Mouse (Mus musculus): ENCODE measurements around the gene Gm15013. TPM values are rescaled to one million over a fixed set of nuclear protein-coding genes. Genes with fewer than 3 reads are reported as not detected.
"Not testable (repeated sequence)": the region's sequence is repeated elsewhere in the genome, so short reads cannot be mapped to it uniquely, and the experiment has no call there.

The Gm15013 gene
- not detected in 2 replicates for polyA plus RNA-seq (2016; fragmentation: Nextera tagmentation; extraction: Ambion mirVana)

- Histone ChIP-seq H3K9me3 (no peaks in the 10 kb centered on the region), H3K4me1 (replicated peaks) (no peaks in the 10 kb centered on the region), H3K4me3 (no peak within 1 kb of the TSS), H3K27me3 (ENCODE audit: insufficient read depth, poor library complexity, severe bottlenecking) (peaks cover 10% of the 10 kb centered on the region; the same call in 1 of the 2 replicates), H3K27ac (no peak within 1 kb of the TSS), H3K36me3 (no peaks in the 10 kb centered on the region)
- 96% methylated on average over 8 of the region's 8 CpGs for WGBS
- no peak for DNase-seq (ENCODE audit: low spot score)
These were observed at the start of gene Gm15013 for GRCm38 (mm10) chrX:139714381-139714780. Gene Gm15013 (minus strand): TSS chrX:139714481.

- Histone ChIP-seq H3K4me3 (no peak overlapping the region), H3K27ac (no peak overlapping the region), H3K9me3 (no peaks in the 10 kb centered on the region), H3K36me3 (no peaks in the 10 kb centered on the region), H3K27me3 (ENCODE audit: insufficient read depth, poor library complexity, severe bottlenecking) (no peaks in the 10 kb centered on the region; the same call in 1 of the 2 replicates), H3K4me1 (replicated peaks) (no peaks in the 10 kb centered on the region)
- WGBS = 86% methylated on average over 2 of the region's 2 CpGs
- no peak for DNase-seq (ENCODE audit: low spot score)
These were observed 48.3 kb upstream of the Gm15013 start for GRCm38 (mm10) chrX:139762546-139762945.

GRCm38 (mm10) chrX:139758634-139759033, 44.4 kb upstream of the Gm15013 start:
- not testable (repeated sequence) for H3K27ac ChIP-seq; DNase-seq (ENCODE audit: low spot score); H3K27me3 ChIP-seq (ENCODE audit: insufficient read depth, poor library complexity, severe bottlenecking); H3K9me3 ChIP-seq; H3K4me3 ChIP-seq; H3K36me3 ChIP-seq; H3K4me1 ChIP-seq (replicated peaks)
- 83% methylated on average over 3 of the region's 3 CpGs for WGBS

GRCm38 (mm10) chrX:139751855-139752254, 37.6 kb upstream of the Gm15013 start:
- WGBS = 2% methylated on average over 1 of the region's 1 CpGs
- Histone ChIP-seq H3K36me3 (no peaks in the 10 kb centered on the region), H3K27ac (no peak overlapping the region), H3K27me3 (ENCODE audit: insufficient read depth, poor library complexity, severe bottlenecking) (0 out of 2 replicates have a peak, but pooled peaks cover 4% of the 10 kb centered on the region), H3K9me3 (no peaks in the 10 kb centered on the region), H3K4me1 (replicated peaks) (no peaks in the 10 kb centered on the region), H3K4me3 (no peak overlapping the region)
- peak; percentile 27 for DNase-seq (ENCODE audit: low spot score)

GRCm38 (mm10) chrX:139737066-139737465, 22.8 kb upstream of the Gm15013 start:
- Histone ChIP-seq H3K27ac (no peak overlapping the region), H3K36me3 (no peaks in the 10 kb centered on the region), H3K27me3 (ENCODE audit: insufficient read depth, poor library complexity, severe bottlenecking) (peaks cover 10% of the 10 kb centered on the region; the same call in 1 of the 2 replicates), H3K9me3 (no peaks in the 10 kb centered on the region), H3K4me1 (replicated peaks) (no peaks in the 10 kb centered on the region), H3K4me3 (no peak overlapping the region)
- no peak for DNase-seq (ENCODE audit: low spot score)
- 88% methylated on average over 5 of the region's 5 CpGs for whole genome bisulfite sequencing

GRCm38 (mm10) chrX:139730541-139730940, 16.3 kb upstream of the Gm15013 start:
- Histone ChIP-seq H3K9me3 (no peaks in the 10 kb centered on the region), H3K4me3 (no peak overlapping the region), H3K27me3 (ENCODE audit: insufficient read depth, poor library complexity, severe bottlenecking) (peaks cover 17% of the 10 kb centered on the region), H3K4me1 (replicated peaks) (no peaks in the 10 kb centered on the region), H3K36me3 (no peaks in the 10 kb centered on the region), H3K27ac (no peak overlapping the region)
- no peak for DNase-seq (ENCODE audit: low spot score)
- 87% methylated on average over 3 of the region's 3 CpGs for WGBS

GRCm38 (mm10) chrX:139722350-139722749, 8.1 kb upstream of the Gm15013 start:
- Histone ChIP-seq H3K27me3 (ENCODE audit: insufficient read depth, poor library complexity, severe bottlenecking) (peaks cover 18% of the 10 kb centered on the region), H3K4me1 (replicated peaks) (no peaks in the 10 kb centered on the region), H3K36me3 (no peaks in the 10 kb centered on the region), H3K27ac (no peak overlapping the region), H3K9me3 (no peaks in the 10 kb centered on the region), H3K4me3 (no peak overlapping the region)
- DNase-seq (ENCODE audit: low spot score) = no peak
- WGBS = 90% methylated on average over 2 of the region's 2 CpGs

- WGBS = 12% methylated on average over 43 of the region's 43 CpGs
- DNase-seq (ENCODE audit: low spot score) = peak; percentile 63
- Histone ChIP-seq H3K4me3 (peak within 1 kb of the TSS; percentile 61), H3K9me3 (no peaks in the 10 kb centered on the region), H3K4me1 (replicated peaks) (no peaks in the 10 kb centered on the region), H3K36me3 (no peaks in the 10 kb centered on the region), H3K27me3 (ENCODE audit: insufficient read depth, poor library complexity, severe bottlenecking) (peaks cover 19% of the 10 kb centered on the region), H3K27ac (peak within 1 kb of the TSS; percentile 74)
These were observed 29.2 kb downstream of the Gm15013 start, which contains the start of gene Tbc1d8b for GRCm38 (mm10) chrX:139684775-139685695. Gene Tbc1d8b (plus strand): TSS chrX:139684996.

GRCm38 (mm10) chrX:139684410-139684774, 29.9 kb downstream of the Gm15013 start:
- H3K36me3 ChIP-seq = no peaks in the 10 kb centered on the region
- H3K9me3 ChIP-seq = no peaks in the 10 kb centered on the region
- H3K27ac ChIP-seq = peak overlapping the region; percentile 74
- DNase-seq (ENCODE audit: low spot score) = no peak
- WGBS = 17% methylated on average over 8 of the region's 8 CpGs
- H3K27me3 ChIP-seq (ENCODE audit: insufficient read depth, poor library complexity, severe bottlenecking) = peaks cover 19% of the 10 kb centered on the region
- H3K4me3 ChIP-seq = peak overlapping the region; percentile 61
- no peaks in the 10 kb centered on the region for H3K4me1 ChIP-seq (replicated peaks)

- no peak overlapping the region for H3K4me3 ChIP-seq
- no peak for DNase-seq (ENCODE audit: low spot score)
- peaks cover 3% of the 10 kb centered on the region; the same call in 1 of the 2 replicates for H3K27me3 ChIP-seq (ENCODE audit: insufficient read depth, poor library complexity, severe bottlenecking)
- H3K4me1 ChIP-seq (replicated peaks) = no peaks in the 10 kb centered on the region
- H3K27ac ChIP-seq = no peak overlapping the region
- WGBS = 88% methylated on average over 2 of the region's 2 CpGs
- H3K9me3 ChIP-seq = no peaks in the 10 kb centered on the region
- H3K36me3 ChIP-seq = no peaks in the 10 kb centered on the region
These were observed 48.5 kb downstream of the Gm15013 start for GRCm38 (mm10) chrX:139665829-139666228.

Other genes starting within 250 kb of the Gm15013 start
- gene D330045A20Rik, start 234.1 kb downstream of the Gm15013 start, polyA plus RNA-seq (2016; fragmentation: Nextera tagmentation; extraction: Ambion mirVana) = 2.5 and 2.7 TPM in 2 replicates
- 0.93 and 1.2 TPM in 2 replicates for gene Rnf128, start 151.2 kb downstream of the Gm15013 start, polyA plus RNA-seq (2016; fragmentation: Nextera tagmentation; extraction: Ambion mirVana)
- 0.78 and 0.95 TPM in 2 replicates for gene Tbc1d8b, start 29.5 kb downstream of the Gm15013 start, polyA plus RNA-seq (2016; fragmentation: Nextera tagmentation; extraction: Ambion mirVana)
- gene Ripply1, start 67.9 kb upstream of the Gm15013 start, polyA plus RNA-seq (2016; fragmentation: Nextera tagmentation; extraction: Ambion mirVana) = 0.26 and 0.41 TPM in 2 replicates
- gene Cldn2, start 86.3 kb upstream of the Gm15013 start, polyA plus RNA-seq (2016; fragmentation: Nextera tagmentation; extraction: Ambion mirVana) = 0.44 and 0.68 TPM in 2 replicates
- 5.8 and 6.0 TPM in 2 replicates for gene Morc4, start 157.2 kb upstream of the Gm15013 start, polyA plus RNA-seq (2016; fragmentation: Nextera tagmentation; extraction: Ambion mirVana)